Mouse (Mus musculus) midbrain, postnatal 0 days (tissue): Measurements from ENCODE around the gene Atp1a2. TPM values are rescaled to one million over a fixed set of nuclear protein-coding genes. Genes with fewer than 3 reads are reported as not detected.

Experiments
- ATAC-seq: fragments of 200-750 bp; cut with Nextera tagmentation; 2 replicates; pipeline ENCODE4 v1.8.0; 2017; ENCODE audit warnings: moderate number of reproducible peaks, mild to moderate bottlenecking, moderate TSS enrichment, moderate library complexity; ENCODE audit not compliant: low FRiP score
- DNase-seq: peaks from one replicate; pipeline ENCODE4 v3.0.0-alpha.2; 2015; ENCODE audit warnings: low spot score
- H3K27ac ChIP-seq: fragments of 300-500 bp; sonication (generic); 2 replicates; pipeline ENCODE4 v1.5.1; 2014; ENCODE audit warnings: low read depth, mild to moderate bottlenecking, low read length, mixed read lengths
- H3K27me3 ChIP-seq: fragments of 300-500 bp; sonication (generic); 2 replicates; pipeline ENCODE4 v1.6.1; 2014; ENCODE audit warnings: low read length, control low read depth, mixed read lengths; ENCODE audit not compliant: insufficient read depth
- H3K36me3 ChIP-seq: fragments of 300-500 bp; sonication (generic); 2 replicates; pipeline ENCODE4 v1.6.1; 2014; ENCODE audit warnings: low read length, control low read depth, mixed read lengths; ENCODE audit not compliant: insufficient read depth
- H3K4me1 ChIP-seq: fragments of 300-500 bp; sonication (generic); 2 replicates; pipeline ENCODE4 v1.6.1; 2014; ENCODE audit warnings: mild to moderate bottlenecking, control low read depth, antibody characterized with exemption, low read length, mixed read lengths; ENCODE audit not compliant: insufficient read depth
- H3K4me2 ChIP-seq: fragments of 300-500 bp; sonication (generic); 2 replicates; pipeline ENCODE4 v1.6.1; 2014; ENCODE audit warnings: low read depth, mild to moderate bottlenecking, low read length, mixed read lengths; ENCODE audit not compliant: poor library complexity, severe bottlenecking
- H3K4me3 ChIP-seq: fragments of 300-500 bp; sonication (generic); 2 replicates; pipeline ENCODE4 v1.5.1; 2014; ENCODE audit warnings: low read depth, mild to moderate bottlenecking, low read length, moderate library complexity
- H3K9ac ChIP-seq: fragments of 300-500 bp; sonication (generic); replicated peaks from 2 replicates; pipeline ENCODE4 v1.6.1; 2014; ENCODE audit warnings: mild to moderate bottlenecking, low read length, moderate library complexity, mixed read lengths; ENCODE audit not compliant: poor library complexity, severe bottlenecking
- H3K9me3 ChIP-seq: fragments of 300-500 bp; sonication (generic); 2 replicates; pipeline ENCODE4 v1.6.1; 2016; ENCODE audit warnings: low read length, control low read depth
- CTCF ChIP-seq: IDR thresholded peaks from 2 replicates; pipeline ENCODE4 v1.5.1; 2016; ENCODE audit warnings: antibody characterized with exemption, mild to moderate bottlenecking
- WGBS: fragments of 180-500 bp; shearing (Covaris S2); extraction: QIAGEN DNeasy Blood & Tissue Kit; methylation state at CpG from one replicate; pipeline ENCODE4 v1.1.7; 2014; 5-methylcytosine and 5-hydroxymethylcytosine counted together
- polyA plus RNA-seq: library from polyadenylated mRNA; unstranded; fragments of >200 nt; fragmentation: Nextera tagmentation; extraction: Ambion mirVana; gene quantifications from 2 replicates; pipeline ENCODE4 v1.2.1, GENCODE M21; 2015
- total RNA-seq: library from RNA; depleted of rRNA; stranded (reverse); fragments of >200 nt; gene quantifications from 2 replicates; pipeline ENCODE4 v1.2.3, GENCODE M21; 2014

Gene Atp1a2
- total and polyA plus RNA-seq, 2 experiments from 2014 or later: 94.4 to 398 TPM

DNA sequence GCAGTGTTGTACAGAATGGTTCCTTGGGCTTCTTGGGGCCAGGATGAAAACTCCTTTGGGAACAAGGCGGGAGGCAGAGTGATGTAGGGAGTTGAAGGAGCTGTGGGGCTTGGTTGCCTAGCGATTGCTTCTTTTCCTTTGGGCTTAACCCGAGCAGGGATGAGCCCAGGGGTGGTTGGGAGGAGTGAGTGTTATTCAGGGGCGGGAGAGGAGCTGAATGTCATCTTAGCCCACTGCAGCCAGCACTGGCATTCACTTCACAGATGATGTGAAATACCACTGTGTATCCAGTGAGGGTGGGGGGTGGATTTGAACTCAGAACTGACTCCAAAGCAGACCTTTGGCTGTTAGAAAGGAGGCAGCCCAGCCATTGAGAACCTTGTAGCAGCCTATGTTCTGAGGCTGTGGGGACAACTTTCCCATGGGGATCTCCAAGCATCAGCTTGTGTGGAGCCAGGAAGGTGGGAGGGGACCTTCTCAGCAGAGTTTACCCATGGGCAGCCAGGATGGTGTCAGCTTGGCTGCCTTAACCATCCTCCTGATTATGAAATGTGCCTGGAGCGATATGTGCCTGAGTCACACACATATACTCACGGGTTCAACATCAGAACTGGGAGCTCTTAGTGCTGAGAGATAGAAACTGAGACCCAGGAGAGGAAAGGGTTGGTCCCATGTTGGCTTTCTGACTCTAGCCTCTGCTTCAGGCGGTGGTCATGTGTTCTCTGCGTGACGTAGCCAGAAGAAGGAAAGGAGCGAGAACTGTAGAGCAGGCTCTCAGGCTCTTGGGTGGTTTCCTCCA lies 15.9 kb upstream of the Atp1a2 start:
- peaks cover 13% of the 10 kb centered on the region; the same call in 1 of the 2 replicates for H3K36me3 ChIP-seq
- H3K27ac ChIP-seq: no peak overlapping the region
- H3K9me3 ChIP-seq: no peaks in the 10 kb centered on the region
- H3K9ac ChIP-seq: no peak overlapping the region
- H3K4me2 ChIP-seq: peak overlapping the region; percentile 92
- whole genome bisulfite sequencing: 60% methylated on average over 10 of the region's 10 CpGs
- H3K4me1 ChIP-seq: peaks cover 4% of the 10 kb centered on the region; the same call in 1 of the 2 replicates
- no peak for TF ChIP-seq CTCF
- DNase-seq (no peak), ATAC-seq (no peak)
- no peaks in the 10 kb centered on the region for H3K27me3 ChIP-seq
- peak overlapping the region; percentile 55; the same call in 1 of the 2 replicates for H3K4me3 ChIP-seq

DNA sequence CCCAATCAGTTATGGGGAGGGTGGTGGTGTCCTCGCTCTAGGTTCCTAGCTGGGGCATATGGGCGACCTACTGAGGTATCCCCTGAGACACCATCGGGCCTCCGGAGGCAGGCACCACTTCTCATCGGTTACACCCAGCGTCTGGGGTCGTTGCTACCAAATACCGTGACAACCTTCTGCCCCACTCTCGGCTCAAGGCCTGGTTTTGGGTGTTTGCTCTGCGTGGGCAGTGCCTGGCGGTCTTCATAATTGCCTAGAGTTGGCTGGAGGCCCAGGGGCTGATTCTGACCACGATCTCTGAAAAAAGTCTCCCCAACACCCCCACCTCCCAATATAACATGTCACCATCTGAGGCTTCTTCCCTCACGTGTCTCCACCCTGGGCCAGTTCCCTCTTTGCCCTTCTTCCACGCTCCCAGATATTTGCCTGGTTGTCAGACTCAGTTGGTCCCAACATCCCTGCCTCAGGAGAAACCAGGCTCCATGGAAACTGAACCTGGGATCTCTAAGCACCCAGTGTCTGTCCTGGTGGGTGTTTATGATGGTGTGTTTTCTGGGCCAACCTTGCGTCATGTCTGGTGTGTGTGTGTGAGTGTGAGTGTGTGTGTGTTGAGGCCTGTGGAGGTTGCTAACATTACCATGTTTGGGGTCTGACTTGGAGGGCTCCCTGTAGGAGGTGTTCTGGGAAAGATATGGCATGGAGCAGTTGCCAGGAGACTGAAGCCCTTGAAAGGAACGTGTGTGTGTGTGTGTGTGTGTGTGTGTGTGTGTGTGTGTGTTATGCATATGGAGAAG lies 15.1 kb upstream of the Atp1a2 start:
- H3K9ac ChIP-seq: peak overlapping the region; percentile 70
- 7% methylated on average over 16 of the region's 16 CpGs for WGBS
- H3K9me3 ChIP-seq: no peaks in the 10 kb centered on the region
- no peak for ATAC-seq
- H3K27me3 ChIP-seq: no peaks in the 10 kb centered on the region
- peak overlapping the region; percentile 92 for H3K4me2 ChIP-seq
- peak overlapping the region; percentile 73; the same call in 1 of the 2 replicates for H3K27ac ChIP-seq
- no peak for TF ChIP-seq CTCF
- peaks cover 5% of the 10 kb centered on the region; the same call in 1 of the 2 replicates for H3K36me3 ChIP-seq
- peaks cover 4% of the 10 kb centered on the region; the same call in 1 of the 2 replicates for H3K4me1 ChIP-seq
- peak overlapping the region; percentile 55 for H3K4me3 ChIP-seq
- no peak for DNase-seq

DNA sequence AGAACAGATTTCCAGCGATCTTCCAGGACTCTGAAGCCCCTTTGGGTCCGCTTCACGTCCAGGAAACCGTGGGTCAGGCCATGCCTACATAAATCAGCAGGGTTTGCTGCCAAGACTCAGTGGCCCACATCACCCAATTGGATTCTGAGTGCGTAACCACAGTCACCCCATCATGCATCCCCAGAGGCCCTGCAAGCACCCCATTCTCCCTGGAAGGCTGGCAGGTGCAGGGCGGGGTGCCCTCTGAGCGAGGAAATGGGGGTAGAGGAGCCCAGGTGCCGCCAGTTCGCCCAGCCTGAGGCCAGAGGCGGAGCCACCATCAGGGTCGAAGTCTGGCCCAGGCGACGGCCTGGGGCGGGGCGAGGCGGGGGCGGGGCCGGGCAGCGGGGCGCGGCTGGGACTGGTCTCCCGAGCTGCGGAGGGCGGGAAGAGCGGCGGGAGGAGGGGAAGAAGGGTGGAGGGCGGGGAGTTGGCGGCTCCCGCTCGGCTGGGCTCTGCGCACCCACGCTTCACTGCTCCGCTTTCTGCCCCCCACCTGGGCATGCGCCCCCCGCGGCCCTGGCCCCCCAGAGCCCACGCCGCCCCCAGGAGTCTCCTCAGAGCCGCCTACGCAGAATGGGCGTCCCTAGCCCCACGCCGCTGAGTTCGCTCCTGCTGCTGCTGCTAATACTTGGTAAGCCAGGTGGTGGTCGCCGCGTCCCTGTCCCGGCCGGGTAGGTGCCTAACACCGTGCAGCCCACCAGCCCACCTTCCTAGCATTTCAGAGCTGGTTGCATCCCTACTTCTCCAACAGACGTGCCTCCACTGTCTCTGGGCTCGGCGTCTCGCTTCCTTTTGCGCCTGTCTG lies 14.3 kb upstream of the Atp1a2 start:
- H3K4me3 ChIP-seq: peak overlapping the region; percentile 55
- peak overlapping the region; percentile 70 for H3K9ac ChIP-seq
- H3K27ac ChIP-seq: peak overlapping the region; percentile 73
- TF ChIP-seq CTCF: no peak
- peaks cover 5% of the 10 kb centered on the region; the same call in 1 of the 2 replicates for H3K36me3 ChIP-seq
- H3K9me3 ChIP-seq: no peaks in the 10 kb centered on the region
- DNase-seq (peak; percentile 80), ATAC-seq (peak; percentile 36)
- H3K27me3 ChIP-seq: no peaks in the 10 kb centered on the region
- under 1% methylated on average over 42 of the region's 55 CpGs for WGBS
- H3K4me2 ChIP-seq: peak overlapping the region; percentile 92
- peaks cover 4% of the 10 kb centered on the region; the same call in 1 of the 2 replicates for H3K4me1 ChIP-seq

DNA sequence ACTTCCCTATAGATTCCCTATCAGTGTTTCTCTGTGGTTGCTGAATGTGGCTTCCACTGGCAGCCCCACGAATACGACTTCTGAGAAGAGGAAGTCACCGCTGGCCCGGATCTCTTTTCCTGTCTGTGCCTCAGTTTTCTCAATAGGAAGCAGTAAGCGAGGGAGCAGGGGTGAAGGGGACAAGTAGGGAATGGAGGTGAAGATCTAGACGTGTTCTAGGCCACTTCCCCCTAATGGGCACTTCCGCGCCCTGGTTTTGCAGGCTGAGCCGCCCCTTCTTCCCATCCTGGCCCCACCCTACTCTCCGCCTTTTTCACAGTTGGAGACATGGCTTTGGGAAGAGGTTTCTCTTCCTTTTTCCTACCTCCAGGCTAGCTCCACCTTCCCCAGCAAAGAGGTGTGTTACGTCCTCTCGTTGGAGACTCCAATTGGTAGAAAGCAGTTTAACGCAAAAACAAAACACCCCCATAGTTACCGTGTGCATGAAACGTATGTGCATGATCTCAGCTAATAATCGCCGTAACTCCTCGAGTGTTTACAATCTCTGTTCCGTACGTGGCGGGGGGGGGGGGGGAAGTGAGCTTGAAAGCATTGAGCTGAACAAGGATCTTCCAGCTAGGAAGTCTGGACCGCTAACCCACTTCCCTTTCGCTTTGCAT lies 13.5 kb upstream of the Atp1a2 start:
- Histone ChIP-seq H3K36me3 (peaks cover 4% of the 10 kb centered on the region; the same call in 1 of the 2 replicates), H3K27ac (peak overlapping the region; percentile 73), H3K4me2 (peak overlapping the region; percentile 92), H3K9ac (peak overlapping the region; percentile 70), H3K4me1 (peaks cover 4% of the 10 kb centered on the region; the same call in 1 of the 2 replicates), H3K4me3 (peak overlapping the region; percentile 55), H3K9me3 (no peaks in the 10 kb centered on the region), H3K27me3 (no peaks in the 10 kb centered on the region)
- WGBS: 12% methylated on average over 23 of the region's 23 CpGs
- DNase-seq: peak; percentile 75
- no peak for TF ChIP-seq CTCF
- ATAC-seq: 0 out of 2 replicates have a peak, but pooled peaks have one; percentile 4
